8 mouse cellular contexts compared by ENCODE assay signal in the genomic region with DNA sequence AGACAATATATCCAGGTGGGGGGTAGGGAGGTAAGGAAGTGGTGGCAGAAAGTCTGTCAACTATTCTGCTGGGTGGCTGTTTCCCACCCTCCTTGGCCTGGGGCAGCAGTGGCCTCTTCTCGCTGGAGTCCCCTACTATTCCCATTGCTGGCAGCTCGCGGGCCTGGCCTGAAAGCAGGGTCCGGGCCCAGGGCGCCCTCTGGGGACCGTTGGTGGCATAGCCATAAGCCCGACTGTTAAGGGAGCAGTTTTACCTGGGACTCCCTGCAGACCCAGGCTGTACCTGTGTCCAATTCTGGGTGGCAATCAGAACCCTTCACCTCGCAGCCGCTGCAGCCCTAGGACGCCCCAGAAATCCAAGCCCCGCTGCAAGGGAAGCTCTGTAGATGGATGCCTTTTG. TPM values are rescaled to one million over a fixed set of nuclear protein-coding genes. Genes with fewer than 3 reads are reported as not detected.
DNase-seq lines count a peak whose midpoint lies in the region; ATAC-seq and TF ChIP-seq lines count a peak whose summit lies in the region.

No protein-coding gene starts in this region.

- H3K4me2 ChIP-seq in embryonic facial prominence, embryonic 14.5 days (ENCODE audit: low read depth, low read length), result peak overlapping the region; percentile 50

- no peak for TF ChIP-seq POLR2A in cerebellum, adult 2 months (IDR thresholded peaks at IDR 0.05; ENCODE audit: borderline replicate concordance, insufficient read depth, low read length)

- DNase-seq in cerebellum, adult 2 months, result peak; percentile 21 to 47
- DNase-seq in cerebellum, adult 9-11 months, result no peak
- DNase-seq in ZHBTc4 (ENCODE audit: low read depth, low spot score), result peak; percentile 86
- DNase-seq in embryonic facial prominence, embryonic 14.5 days (ENCODE audit: low spot score), result no peak
- peak; percentile 68 to 78 for DNase-seq in heart, postnatal 14 days
- DNase-seq in kidney, postnatal 4 days, result peak; percentile 85 to 87
- peak; percentile 79 for DNase-seq in midbrain, embryonic 10.5 days (ENCODE audit: low spot score)
- DNase-seq in spleen, postnatal 14 days (ENCODE audit: low spot score in 2 of 2), result no peak

- intact Hi-C loops in heart, postnatal 14 days (cut with DNase I), result no loop called here

- no peak overlapping the region for H3K4me3 ChIP-seq in cerebellum, adult 2 months (replicated peaks; ENCODE audit: insufficient read depth, low read depth, low read length)
- peak overlapping the region; percentile 27 for H3K4me3 ChIP-seq in embryonic facial prominence, embryonic 14.5 days (ENCODE audit: low read depth, low read length)
- peak overlapping the region; percentile 49 for H3K4me3 ChIP-seq in midbrain, embryonic 10.5 days

- peak; percentile 81 for ATAC-seq in embryonic facial prominence, embryonic 14.5 days (ENCODE audit: low read depth)

- peak; percentile 52 for TF ChIP-seq CTCF in cerebellum, adult 2 months (IDR thresholded peaks at IDR 0.05; ENCODE audit: borderline replicate concordance, insufficient read depth, low read depth, low read length)

- no peaks in the 10 kb centered on the region for H3K36me3 ChIP-seq in embryonic facial prominence, embryonic 14.5 days (ENCODE audit: control insufficient read depth, insufficient read depth, low read length)
- H3K36me3 ChIP-seq in midbrain, embryonic 10.5 days, result no peaks in the 10 kb centered on the region

- H3K4me1 ChIP-seq in cerebellum, adult 2 months (ENCODE audit: control insufficient read depth, insufficient read depth, low read length), result no peaks in the 10 kb centered on the region; the same call in 1 of the 2 replicates
- peaks cover 8% of the 10 kb centered on the region for H3K4me1 ChIP-seq in embryonic facial prominence, embryonic 14.5 days (ENCODE audit: control insufficient read depth, insufficient read depth, low read length)
- peaks cover 20% of the 10 kb centered on the region for H3K4me1 ChIP-seq in midbrain, embryonic 10.5 days

- no peaks in the 10 kb centered on the region for H3K9me3 ChIP-seq in embryonic facial prominence, embryonic 14.5 days (ENCODE audit: control insufficient read depth, low read length)
- H3K9me3 ChIP-seq in midbrain, embryonic 10.5 days (replicated peaks), result no peaks in the 10 kb centered on the region

- H3K27ac ChIP-seq in cerebellum, adult 2 months (ENCODE audit: insufficient read depth, low read length), result no peak overlapping the region
- no peak overlapping the region for H3K27ac ChIP-seq in embryonic facial prominence, embryonic 14.5 days (replicated peaks; ENCODE audit: low read depth, low read length)
- no peak overlapping the region for H3K27ac ChIP-seq in midbrain, embryonic 10.5 days (replicated peaks)

- H3K9ac ChIP-seq in embryonic facial prominence, embryonic 14.5 days (ENCODE audit: low read depth, low read length), result no peak overlapping the region

- 4% methylated on average over 11 of the region's 11 CpGs for WGBS in cerebellum, adult 2 months
- WGBS in embryonic facial prominence, embryonic 14.5 days, result 4% methylated on average over 9 of the region's 11 CpGs
- 2% methylated on average over 11 of the region's 11 CpGs for WGBS in midbrain, embryonic 10.5 days

- peaks cover 8% of the 10 kb centered on the region; the same call in 1 of the 2 replicates for H3K27me3 ChIP-seq in cerebellum, adult 2 months (ENCODE audit: control insufficient read depth, insufficient read depth, low read length)
- H3K27me3 ChIP-seq in embryonic facial prominence, embryonic 14.5 days (replicated peaks; ENCODE audit: control insufficient read depth, insufficient read depth, low read length), result peaks cover 52% of the 10 kb centered on the region
- H3K27me3 ChIP-seq in midbrain, embryonic 10.5 days (ENCODE audit: low read depth, poor library complexity, severe bottlenecking), result peaks cover 80% of the 10 kb centered on the region

RNA-seq across cellular contexts. Expression of a gene that starts 9.6 kb away (rescaled TPM):
- polyA plus RNA-seq in cerebellum, adult 2 months (2012; rRNA removed), result 0.95 and 1.1 TPM in 2 replicates
- 5.7 and 8.2 TPM in 2 replicates for polyA plus RNA-seq in embryonic facial prominence, embryonic 14.5 days (2014; fragmentation: Nextera tagmentation; extraction: Ambion mirVana)
- total RNA-seq in heart, postnatal 14 days (2021), result 1 to 10 TPM; 5.1 to 7.8 TPM
- 3.9 and 4.2 TPM in 2 replicates for polyA plus RNA-seq in midbrain, embryonic 10.5 days (2016; fragmentation: Nextera tagmentation; extraction: Ambion mirVana)

Comparison
In these comparisons a context has a peak if more than half of its experiments do, and no peak if none do; other contexts are left out.
1. DNase-seq: peak in cerebellum, adult 2 months (2 of 2), ZHBTc4 (single experiment), heart, postnatal 14 days (2 of 2), kidney, postnatal 4 days (2 of 2) and midbrain, embryonic 10.5 days (single experiment); none in cerebellum, adult 9-11 months (single experiment), embryonic facial prominence, embryonic 14.5 days (single experiment) and spleen, postnatal 14 days (0 of 2).